In the genomic region with DNA sequence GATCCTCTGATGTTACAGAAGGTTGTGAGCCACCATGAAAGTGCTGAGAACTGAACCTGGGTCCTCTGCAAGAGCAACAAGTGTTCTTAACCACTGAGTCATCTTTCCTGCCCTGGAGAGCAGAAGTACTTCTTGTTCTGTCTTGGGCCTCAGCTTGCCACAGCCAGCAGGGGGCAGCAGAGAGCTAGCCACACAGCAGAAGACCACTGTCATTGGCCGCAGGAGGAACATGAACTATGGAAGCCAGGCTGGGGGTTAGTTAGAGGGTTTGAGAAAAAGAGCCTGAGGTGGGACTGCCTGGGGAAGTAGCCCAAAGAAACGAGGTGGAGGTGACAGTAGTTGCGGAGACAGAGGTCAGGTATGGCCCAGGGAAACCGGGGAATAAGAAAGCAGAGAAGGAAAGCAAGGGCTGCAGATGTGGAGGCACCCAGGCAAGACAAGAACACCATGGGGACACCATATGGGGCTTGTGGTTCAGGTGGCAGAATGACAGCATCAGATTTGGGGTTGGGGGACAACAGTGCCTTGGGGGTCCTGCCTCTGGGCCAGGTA, we compare ENCODE assay signal across 7 mouse cellular contexts. TPM values are rescaled to one million over a fixed set of nuclear protein-coding genes. Genes with fewer than 3 reads are reported as not detected.
DNase-seq lines count a peak whose midpoint lies in the region; ATAC-seq lines count a peak whose summit lies in the region.
"Not testable (repeated sequence)": the region's sequence is repeated elsewhere in the genome, so short reads cannot be mapped to it uniquely, and the experiment has no call there.

No protein-coding gene starts in this region.

- intact Hi-C loops in gastrocnemius, postnatal 14 days (cut with DNase I; ENCODE audit: low total_unique reads): not testable (repeated sequence)

- peak; percentile 76 for ATAC-seq in inflammation-experienced regulatory T-cells, adult 6 months

- peak; percentile 45 for DNase-seq in adipocyte (ENCODE audit: low spot score)
- peak; percentile 38 for DNase-seq in embryo, embryonic 10 days (ENCODE audit: low spot score)
- peak; percentile 37 for DNase-seq in gastrocnemius, postnatal 14 days
- DNase-seq in left cerebral cortex, adult 11 months (ENCODE audit: low spot score): peak; percentile 58
- DNase-seq in lung, postnatal 4 days: peak; percentile 67 to 76
- DNase-seq in right cerebral cortex, adult 2 months (ENCODE audit: low spot score in 2 of 2): peak; percentile 55 to 69

RNA-seq across cellular contexts. Expression of gene Sytl3, which starts 38.4 kb away (rescaled TPM):
- under 1 TPM; 0.33 to 0.39 TPM for total RNA-seq in gastrocnemius, postnatal 14 days (2021)
- 10 to 100 TPM in 1 of 3 experiments, 1 to 10 TPM in 2; 2.5 to 23.6 (median 3.9) TPM for polyA plus RNA-seq in inflammation-experienced regulatory T-cells, adult 6 months (2017; shearing (Covaris generic))

RNA-seq across cellular contexts. Expression of gene Dynlt1f, which starts 41.6 kb away (rescaled TPM):
- 10 to 100 TPM; 56.5 to 62.7 TPM for total RNA-seq in gastrocnemius, postnatal 14 days (2021)
- 100 to 1,000 TPM in 1 of 3 experiments, 10 to 100 TPM in 2; 70.8 to 107 (median 72.0) TPM for polyA plus RNA-seq in inflammation-experienced regulatory T-cells, adult 6 months (2017; shearing (Covaris generic))

Comparison
In these comparisons a context has a peak if more than half of its experiments do, and no peak if none do; other contexts are left out.
1. Peak in every context shown above with its lines: DNase-seq and ATAC-seq.